Mouse (Mus musculus): Measurements from ENCODE around the gene Socs3.

The Socs3 gene

GRCm38 (mm10) chr11:117995255-117995654 lies 25.4 kb upstream of the Socs3 start:
- no peak for DNase-seq (ENCODE audit: low spot score)

GRCm38 (mm10) chr11:117994250-117995057 lies 24.6 kb upstream of the Socs3 start:
- no peak for DNase-seq (ENCODE audit: low spot score)

- no peak for DNase-seq (ENCODE audit: low spot score)
Measured at GRCm38 (mm10) chr11:117993190-117994175, 23.6 kb upstream of the Socs3 start.

- DNase-seq (ENCODE audit: low spot score) = no peak
Measured at GRCm38 (mm10) chr11:117991502-117992470, 21.9 kb upstream of the Socs3 start.

- no peak for DNase-seq (ENCODE audit: low spot score)
Measured at GRCm38 (mm10) chr11:117989926-117990325, 20.1 kb upstream of the Socs3 start.

GRCm38 (mm10) chr11:117989241-117989640 lies 19.4 kb upstream of the Socs3 start:
- DNase-seq (ENCODE audit: low spot score) = no peak

- DNase-seq (ENCODE audit: low spot score) = no peak
Measured at GRCm38 (mm10) chr11:117987968-117988367, 18.1 kb upstream of the Socs3 start.

- no peak for DNase-seq (ENCODE audit: low spot score)
Measured at GRCm38 (mm10) chr11:117987032-117987451, 17.2 kb upstream of the Socs3 start.

GRCm38 (mm10) chr11:117986126-117987031 lies 16.5 kb upstream of the Socs3 start, which contains the start of gene Pgs1:
Gene Pgs1, plus strand, starts transcription at chr11:117986292.
- peak; percentile 89 for DNase-seq (ENCODE audit: low spot score)

GRCm38 (mm10) chr11:117983770-117984169 lies 13.9 kb upstream of the Socs3 start:
- no peak for DNase-seq (ENCODE audit: low spot score)

GRCm38 (mm10) chr11:117982426-117982825 lies 12.6 kb upstream of the Socs3 start:
- DNase-seq (ENCODE audit: low spot score) = no peak

GRCm38 (mm10) chr11:117979388-117979787 lies 9.5 kb upstream of the Socs3 start:
- DNase-seq (ENCODE audit: low spot score) = no peak

GRCm38 (mm10) chr11:117977694-117978360 lies 8.0 kb upstream of the Socs3 start:
- no peak for DNase-seq (ENCODE audit: low spot score)

GRCm38 (mm10) chr11:117976081-117976582 lies 6.3 kb upstream of the Socs3 start:
- DNase-seq (ENCODE audit: low spot score) = no peak

- no peak for DNase-seq (ENCODE audit: low spot score)
Measured at GRCm38 (mm10) chr11:117975211-117975967, 5.5 kb upstream of the Socs3 start.

GRCm38 (mm10) chr11:117974327-117975125 lies 4.7 kb upstream of the Socs3 start:
- no peak for DNase-seq (ENCODE audit: low spot score)

GRCm38 (mm10) chr11:117973569-117973968 lies 3.7 kb upstream of the Socs3 start:
- DNase-seq (ENCODE audit: low spot score) = no peak

All from spleen, adult 12 weeks (tissue).